Mouse (Mus musculus) CH12.LX (cell line): ENCODE results near the gene Cers6. TPM values are rescaled to one million over a fixed set of nuclear protein-coding genes. Genes with fewer than 3 reads are reported as not detected.

Source experiments
- DNase-seq: peaks from one replicate; pipeline ENCODE4 v3.0.0-alpha.2; 2013; ENCODE audit errors: extremely low read depth
- H3K27ac ChIP-seq: 2 replicates; pipeline ENCODE4 v1.5.1; 2012; ENCODE audit warnings: low read depth, mild to moderate bottlenecking, control low read depth, moderate library complexity; ENCODE audit not compliant: insufficient read depth
- H3K27me3 ChIP-seq: replicated peaks from 2 replicates; pipeline ENCODE3; 2012; ENCODE audit warnings: inconsistent platforms
- H3K36me3 ChIP-seq, 2 experiments: replicated peaks in 1 of 2; 2 replicates each; pipeline versions ENCODE3 to v1.6.1; 2012; ENCODE audit warnings: inconsistent platforms in 1 of 2, low read length in 1 of 2, mild to moderate bottlenecking in 1 of 2, mixed read lengths in 1 of 2, moderate library complexity in 1 of 2; ENCODE audit not compliant: control insufficient read depth in 1 of 2, insufficient read depth in 1 of 2
- H3K4me1 ChIP-seq, 2 experiments: 2 replicates each; pipeline ENCODE4 v1.6.1; 2012; ENCODE audit warnings: inconsistent platforms in 1 of 2, moderate library complexity in 1 of 2; ENCODE audit not compliant: insufficient read depth in 2 of 2, control insufficient read depth in 1 of 2
- H3K4me2 ChIP-seq: 2 replicates; pipeline ENCODE4 v1.6.1; 2012; ENCODE audit warnings: low read depth, mild to moderate bottlenecking, control low read depth; ENCODE audit not compliant: poor library complexity, insufficient read depth, severe bottlenecking
- H3K4me3 ChIP-seq, 3 experiments: fragments of 150-350 bp in 1 of 3; sonication (generic) in 1 of 3; replicated peaks in 1 of 3; 2 replicates each; pipeline versions ENCODE3 to v1.5.1; 2011 to 2012; ENCODE audit warnings: low read depth in 2 of 3, low read length in 2 of 3, mild to moderate bottlenecking in 2 of 3, moderate library complexity in 2 of 3, control low read depth in 1 of 3, improper control_type of control experiment in 1 of 3, inconsistent platforms in 1 of 3, mixed read lengths in 1 of 3; ENCODE audit not compliant: poor library complexity in 1 of 3
- H3K79me2 ChIP-seq: replicated peaks from 2 replicates; pipeline ENCODE4 v1.6.1; 2012; ENCODE audit warnings: mild to moderate bottlenecking, moderate library complexity; ENCODE audit not compliant: control insufficient read depth, poor library complexity, insufficient read depth, severe bottlenecking; ENCODE audit errors: extremely low read depth
- H3K9ac ChIP-seq: 2 replicates; pipeline ENCODE4 v1.6.1; 2012; ENCODE audit warnings: low read depth, mild to moderate bottlenecking, control low read depth, moderate library complexity; ENCODE audit not compliant: insufficient read depth
- H3K9me3 ChIP-seq: replicated peaks from 2 replicates; pipeline ENCODE3; 2012; ENCODE audit warnings: low read length, inconsistent platforms, mixed read lengths
- BHLHE40 ChIP-seq: IDR thresholded peaks from 2 replicates; pipeline ENCODE4 v1.6.1; 2011; ENCODE audit warnings: mild to moderate bottlenecking, low read depth, low read length, improper control_type of control experiment
- CHD1 ChIP-seq: IDR thresholded peaks from 2 replicates; pipeline ENCODE4 v1.6.1; 2012; ENCODE audit warnings: low read depth, low read length, improper control_type of control experiment, inconsistent platforms
- CHD2 ChIP-seq: IDR thresholded peaks from 2 replicates; pipeline ENCODE4 v1.6.1; 2011; ENCODE audit warnings: low read length, improper control_type of control experiment
- E2F4 ChIP-seq: IDR thresholded peaks from 2 replicates; pipeline ENCODE4 v1.6.1; 2011; ENCODE audit warnings: low read depth, low read length, improper control_type of control experiment; ENCODE audit not compliant: insufficient replicate concordance
- ELF1 ChIP-seq: IDR thresholded peaks from 2 replicates; pipeline ENCODE4 v1.6.1; 2014; ENCODE audit warnings: low read depth, mild to moderate bottlenecking, inconsistent platforms, low read length, improper control_type of control experiment
- EP300 ChIP-seq: IDR thresholded peaks from 2 replicates; pipeline ENCODE4 v1.6.1; 2011; ENCODE audit warnings: low read length, improper control_type of control experiment
- GABPA ChIP-seq: IDR thresholded peaks from 2 replicates; pipeline ENCODE4 v1.6.1; 2012; ENCODE audit warnings: low read depth, low read length, improper control_type of control experiment, inconsistent platforms; ENCODE audit not compliant: insufficient replicate concordance
- IRF4 ChIP-seq: IDR thresholded peaks from 2 replicates; pipeline ENCODE4 v1.6.1; 2014; ENCODE audit warnings: low read depth, mild to moderate bottlenecking, inconsistent platforms, low read length, improper control_type of control experiment
- JUN ChIP-seq: IDR thresholded peaks from 2 replicates; pipeline ENCODE4 v1.6.1; 2011; ENCODE audit warnings: low read depth, mild to moderate bottlenecking, low read length, improper control_type of control experiment, moderate library complexity; ENCODE audit not compliant: insufficient read depth
- MAFK ChIP-seq: IDR thresholded peaks from 2 replicates; pipeline ENCODE4 v1.6.1; 2011; ENCODE audit warnings: low read length, improper control_type of control experiment; ENCODE audit not compliant: insufficient replicate concordance
- MAX ChIP-seq: IDR thresholded peaks from 2 replicates; pipeline ENCODE4 v1.6.1; 2011; ENCODE audit warnings: low read length, improper control_type of control experiment
- MAZ ChIP-seq: IDR thresholded peaks from 2 replicates; pipeline ENCODE4 v1.6.1; 2012; ENCODE audit warnings: low read depth, mild to moderate bottlenecking, inconsistent platforms, low read length, improper control_type of control experiment, moderate library complexity
- MEF2A ChIP-seq: IDR thresholded peaks from 2 replicates; pipeline ENCODE4 v1.6.1; 2014; ENCODE audit warnings: low read depth, mild to moderate bottlenecking, inconsistent platforms, low read length, improper control_type of control experiment, borderline replicate concordance
- MXI1 ChIP-seq: IDR thresholded peaks from 2 replicates; pipeline ENCODE4 v1.6.1; 2011; ENCODE audit warnings: mild to moderate bottlenecking, low read depth, low read length, improper control_type of control experiment
- MYC ChIP-seq: IDR thresholded peaks from 2 replicates; pipeline ENCODE4 v1.6.1; 2011; ENCODE audit warnings: low read depth, mild to moderate bottlenecking, improper control_type of control experiment, low read length
- NELFE ChIP-seq: IDR thresholded peaks from 2 replicates; pipeline ENCODE4 v1.6.1; 2011; ENCODE audit warnings: low read depth, low read length, improper control_type of control experiment
- NRF1 ChIP-seq: IDR thresholded peaks from 2 replicates; pipeline ENCODE4 v1.6.1; 2014; ENCODE audit warnings: low read depth, mild to moderate bottlenecking, inconsistent platforms, low read length, improper control_type of control experiment, moderate library complexity
- POLR2A ChIP-seq: IDR thresholded peaks from 2 replicates; pipeline ENCODE4 v1.6.1; 2011; ENCODE audit warnings: low read depth, mild to moderate bottlenecking, improper control_type of control experiment, low read length
- RAD21 ChIP-seq: IDR thresholded peaks from 2 replicates; pipeline ENCODE4 v1.6.1; 2011; ENCODE audit warnings: low read depth, mild to moderate bottlenecking, low read length, improper control_type of control experiment, moderate library complexity
- RCOR1 ChIP-seq: conservative IDR thresholded peaks from 2 replicates; pipeline ENCODE4 v1.6.1; 2012; ENCODE audit warnings: low read depth, mild to moderate bottlenecking, inconsistent platforms, low read length, improper control_type of control experiment
- SMC3 ChIP-seq: IDR thresholded peaks from 2 replicates; pipeline ENCODE4 v1.6.1; 2011; ENCODE audit warnings: low read depth, low read length, improper control_type of control experiment
- TBP ChIP-seq: conservative IDR thresholded peaks from 2 replicates; pipeline ENCODE4 v1.6.1; 2011; ENCODE audit warnings: low read depth, low read length, improper control_type of control experiment
- TCF12 ChIP-seq: IDR thresholded peaks from 2 replicates; pipeline ENCODE4 v1.6.1; 2014; ENCODE audit warnings: low read depth, mild to moderate bottlenecking, inconsistent platforms, low read length, improper control_type of control experiment
- UBTF ChIP-seq: IDR thresholded peaks from 2 replicates; pipeline ENCODE4 v1.6.1; 2012; ENCODE audit warnings: low read depth, mild to moderate bottlenecking, inconsistent platforms, low read length, improper control_type of control experiment, moderate library complexity
- USF1 ChIP-seq: IDR thresholded peaks from 2 replicates; pipeline ENCODE4 v1.6.1; 2014; ENCODE audit warnings: low read depth, mild to moderate bottlenecking, inconsistent platforms, low read length, improper control_type of control experiment
- USF2 ChIP-seq: conservative IDR thresholded peaks from 2 replicates; pipeline ENCODE4 v1.6.1; 2011; ENCODE audit warnings: low read depth, low read length, improper control_type of control experiment
- ZC3H11A ChIP-seq: IDR thresholded peaks from 2 replicates; pipeline ENCODE4 v1.6.1; 2012; ENCODE audit warnings: low read depth, mild to moderate bottlenecking, inconsistent platforms, low read length, improper control_type of control experiment
- ZKSCAN1 ChIP-seq: IDR thresholded peaks from 2 replicates; pipeline ENCODE4 v1.6.1; 2012; ENCODE audit warnings: low read depth, inconsistent platforms, low read length, improper control_type of control experiment, borderline replicate concordance
- ZMIZ1 ChIP-seq: IDR thresholded peaks from 2 replicates; pipeline ENCODE4 v1.6.1; 2012; ENCODE audit warnings: low read depth, mild to moderate bottlenecking, inconsistent platforms, low read length, improper control_type of control experiment
- dilution Hi-C: fragments of 300-500 bp; cut with MboI; formaldehyde crosslinking; loops from 2 replicates; pipeline ENCODE4 v1.14.3; 2020; ENCODE audit warnings: low sequenced_read_pairs; ENCODE audit not compliant: extremely low pct_unique_long_range_greater_than_20kb, extremely low pct_ligation_motif_present
- in situ Hi-C: fragments of 300-500 bp; cut with MboI; formaldehyde crosslinking; loops from 3 replicates; pipeline ENCODE4 v1.14.3; 2019; ENCODE audit warnings: low sequenced_read_pairs, low pct_ligation_motif_present, low pct_unique_long_range_greater_than_20kb, mixed read lengths
- polyA plus RNA-seq: library from polyadenylated mRNA; unstranded; fragments of >175 nt; gene quantifications from 2 replicates; pipeline ENCODE4 v1.2.1, GENCODE M21; 2012; ENCODE audit warnings: low read depth; ENCODE audit not compliant: insufficient read length
- total RNA-seq, 2 experiments: library from RNA; depleted of rRNA; stranded (reverse); fragments of 300-350 nt in 1 of 2; fragments of >200 nt in 1 of 2; gene quantifications; 2 replicates each; pipeline ENCODE4 v1.2.3; 2012 to 2014

Gene Cers6
- total and polyA plus RNA-seq, 3 experiments, result not detected

- H3K4me2 ChIP-seq, result no peak overlapping the region
- no peaks in the 10 kb centered on the region for H3K4me1 ChIP-seq
- no peaks in the 10 kb centered on the region for H3K79me2 ChIP-seq
- H3K9me3 ChIP-seq, result peaks cover 49% of the 10 kb centered on the region
- H3K36me3 ChIP-seq, result no peaks in the 10 kb centered on the region
- H3K9ac ChIP-seq, result no peak overlapping the region
- no peak for DNase-seq
- H3K27me3 ChIP-seq, result no peaks in the 10 kb centered on the region
- H3K27ac ChIP-seq, result no peak overlapping the region
- dilution Hi-C loops (no loop called here), in situ Hi-C loops (no loop called here)
- H3K4me3 ChIP-seq, result no peak overlapping the region
- TF ChIP-seq MAZ, result no peak
- no peak for TF ChIP-seq GABPA
- TF ChIP-seq MAFK, result no peak
- TF ChIP-seq MYC, result no peak
- TF ChIP-seq MAX, result no peak
- no peak for TF ChIP-seq IRF4
- TF ChIP-seq MXI1, result no peak
- TF ChIP-seq RCOR1, result no peak
- TF ChIP-seq UBTF, result no peak
- TF ChIP-seq USF1, result no peak
- no peak for TF ChIP-seq TBP
- no peak for TF ChIP-seq ZMIZ1
- TF ChIP-seq CHD1, result no peak
- TF ChIP-seq NELFE, result no peak
- TF ChIP-seq MEF2A, result no peak
- no peak for TF ChIP-seq JUN
- TF ChIP-seq EP300, result no peak
- no peak for TF ChIP-seq ZKSCAN1
- no peak for TF ChIP-seq ZC3H11A
- TF ChIP-seq, all 38 proteins: peak for 0
Measured at GRCm38 (mm10) chr2:69020636-69021310, 159.5 kb downstream of the Cers6 start.

- Histone ChIP-seq H3K36me3 (no peaks in the 10 kb centered on the region), H3K27me3 (no peaks in the 10 kb centered on the region), H3K4me1 (no peaks in the 10 kb centered on the region), H3K9me3 (peaks cover 43% of the 10 kb centered on the region), H3K9ac (no peak overlapping the region), H3K4me2 (no peak overlapping the region), H3K79me2 (no peaks in the 10 kb centered on the region), H3K27ac (no peak overlapping the region), H3K4me3 (no peak overlapping the region)
- in situ Hi-C loops, result no loop called here
- no peak for DNase-seq
- TF ChIP-seq NRF1 (no peak), RCOR1 (no peak), ZKSCAN1 (no peak), SMC3 (no peak), TCF12 (no peak), MYC (no peak), BHLHE40 (no peak), MAFK (no peak), USF2 (no peak), POLR2A (no peak), RAD21 (no peak), CHD2 (no peak), E2F4 (no peak), MXI1 (no peak), NELFE (no peak), ZMIZ1 (no peak), MAX (no peak), CHD1 (no peak), USF1 (no peak), ELF1 (no peak)
- dilution Hi-C loops, result no loop called here
Measured at GRCm38 (mm10) chr2:69021516-69021915, 160.3 kb downstream of the Cers6 start.
